Mouse (Mus musculus) limb, embryonic 11.5 days (tissue): ENCODE data around the gene Kremen1. TPM values are rescaled to one million over a fixed set of nuclear protein-coding genes. Genes with fewer than 3 reads are reported as not detected.

Experiments
- ATAC-seq: fragments of 200-750 bp; cut with Nextera tagmentation; 2 replicates; pipeline ENCODE4 v1.8.0; 2017; ENCODE audit warnings: low read depth; ENCODE audit not compliant: insufficient number of reproducible peaks, low FRiP score, low TSS enrichment
- DNase-seq: peaks from one replicate; pipeline ENCODE4 v3.0.0-alpha.2; 2015; ENCODE audit warnings: low spot score
- H3K27ac ChIP-seq: fragments of 300-500 bp; sonication (generic); replicated peaks from 2 replicates; pipeline ENCODE4 v1.5.1; 2014; ENCODE audit warnings: low read depth, mild to moderate bottlenecking, low read length
- H3K27me3 ChIP-seq: fragments of 300-500 bp; sonication (generic); 2 replicates; pipeline ENCODE4 v1.6.1; 2014; ENCODE audit warnings: mild to moderate bottlenecking, low read length, mixed read lengths; ENCODE audit not compliant: control insufficient read depth, insufficient read depth
- H3K36me3 ChIP-seq: fragments of 300-500 bp; sonication (generic); 2 replicates; pipeline ENCODE4 v1.6.1; 2014; ENCODE audit warnings: mild to moderate bottlenecking, low read length, moderate library complexity, mixed read lengths; ENCODE audit not compliant: control insufficient read depth, insufficient read depth
- H3K4me1 ChIP-seq: fragments of 300-500 bp; sonication (generic); 2 replicates; pipeline ENCODE4 v1.6.1; 2014; ENCODE audit warnings: low read length, mixed read lengths; ENCODE audit not compliant: control insufficient read depth, insufficient read depth
- H3K4me2 ChIP-seq: fragments of 300-500 bp; sonication (generic); 2 replicates; pipeline ENCODE4 v1.6.1; 2014; ENCODE audit warnings: low read depth, mild to moderate bottlenecking, moderate library complexity; ENCODE audit not compliant: severe bottlenecking
- H3K4me3 ChIP-seq: fragments of 300-500 bp; sonication (generic); 2 replicates; pipeline ENCODE4 v1.5.1; 2014; ENCODE audit warnings: low read depth, low read length
- H3K9ac ChIP-seq: fragments of 300-500 bp; sonication (generic); 2 replicates; pipeline ENCODE4 v1.6.1; 2014; ENCODE audit warnings: mild to moderate bottlenecking, low read length
- H3K9me3 ChIP-seq: fragments of 300-500 bp; sonication (generic); 2 replicates; pipeline ENCODE4 v1.6.1; 2016; ENCODE audit warnings: low read length; ENCODE audit not compliant: control insufficient read depth
- WGBS: fragments of 180-500 bp; shearing (Covaris S2); extraction: QIAGEN DNeasy Blood & Tissue Kit; methylation state at CpG from one replicate; pipeline ENCODE4 v1.1.7; 2014; 5-methylcytosine and 5-hydroxymethylcytosine counted together
- polyA plus RNA-seq: library from polyadenylated mRNA; unstranded; fragments of >200 nt; fragmentation: Nextera tagmentation; extraction: Ambion mirVana; gene quantifications from 2 replicates; pipeline ENCODE4 v1.2.1, GENCODE M21; 2014

The Kremen1 gene
- polyA plus RNA-seq, 1 experiment from 2014 or later, result 10.3 TPM

GRCm38 (mm10) chr11:5294805-5295204, 33.4 kb upstream of the Kremen1 start:
- Histone ChIP-seq H3K9me3 (no peaks in the 10 kb centered on the region), H3K4me2 (no peak overlapping the region), H3K4me3 (no peak overlapping the region), H3K36me3 (no peaks in the 10 kb centered on the region), H3K27me3 (no peaks in the 10 kb centered on the region), H3K27ac (no peak overlapping the region), H3K4me1 (peaks cover 31% of the 10 kb centered on the region), H3K9ac (no peak overlapping the region)
- DNase-seq (no peak), ATAC-seq (no peak)
- WGBS, result 83% methylated on average over 3 of the region's 3 CpGs

GRCm38 (mm10) chr11:5290691-5291090, 29.3 kb upstream of the Kremen1 start:
- Histone ChIP-seq H3K4me2 (no peak overlapping the region), H3K27me3 (no peaks in the 10 kb centered on the region), H3K36me3 (no peaks in the 10 kb centered on the region; the same call in 1 of the 2 replicates), H3K27ac (no peak overlapping the region), H3K9me3 (no peaks in the 10 kb centered on the region), H3K4me3 (no peak overlapping the region), H3K9ac (no peak overlapping the region), H3K4me1 (0 out of 2 replicates have a peak, but pooled peaks cover 2% of the 10 kb centered on the region)
- WGBS, result 19% methylated on average over 5 of the region's 5 CpGs
- DNase-seq (peak; percentile 81), ATAC-seq (no peak)

- Histone ChIP-seq H3K4me2 (no peak overlapping the region), H3K27me3 (no peaks in the 10 kb centered on the region), H3K36me3 (no peaks in the 10 kb centered on the region; the same call in 1 of the 2 replicates), H3K27ac (no peak overlapping the region), H3K9ac (no peak overlapping the region), H3K9me3 (no peaks in the 10 kb centered on the region), H3K4me1 (no peaks in the 10 kb centered on the region), H3K4me3 (no peak overlapping the region)
- no peak for ATAC-seq
- 93% methylated on average over 4 of the region's 4 CpGs for WGBS
- DNase-seq, result no peak
These were observed 28.6 kb upstream of the Kremen1 start for GRCm38 (mm10) chr11:5289826-5290580.

GRCm38 (mm10) chr11:5283987-5284386, 22.6 kb upstream of the Kremen1 start:
- H3K4me1 ChIP-seq, result no peaks in the 10 kb centered on the region

GRCm38 (mm10) chr11:5280932-5281331, 19.6 kb upstream of the Kremen1 start:
- peaks cover 7% of the 10 kb centered on the region; the same call in 1 of the 2 replicates for H3K36me3 ChIP-seq
- whole genome bisulfite sequencing, result 90% methylated on average over 7 of the region's 7 CpGs

More at GRCm38 (mm10) chr11:5283987-5284386, 22.6 kb upstream of the Kremen1 start:
- H3K9me3 ChIP-seq, result no peaks in the 10 kb centered on the region; the same call in 1 of the 2 replicates
- no peak overlapping the region for H3K9ac ChIP-seq
- H3K4me2 ChIP-seq, result no peak overlapping the region
- no peaks in the 10 kb centered on the region for H3K27me3 ChIP-seq
- ATAC-seq (no peak), DNase-seq (no peak)
- no peak overlapping the region for H3K27ac ChIP-seq
- 94% methylated on average over 2 of the region's 2 CpGs for WGBS
- peaks cover 7% of the 10 kb centered on the region; the same call in 1 of the 2 replicates for H3K36me3 ChIP-seq
- H3K4me3 ChIP-seq, result no peak overlapping the region

GRCm38 (mm10) chr11:5278463-5278862, 17.1 kb upstream of the Kremen1 start:
- Histone ChIP-seq H3K4me3 (no peak overlapping the region), H3K9ac (no peak overlapping the region), H3K27me3 (no peaks in the 10 kb centered on the region), H3K4me2 (no peak overlapping the region), H3K27ac (no peak overlapping the region), H3K9me3 (no peaks in the 10 kb centered on the region; the same call in 1 of the 2 replicates), H3K36me3 (peaks cover 7% of the 10 kb centered on the region; the same call in 1 of the 2 replicates), H3K4me1 (no peaks in the 10 kb centered on the region)
- WGBS, result 72% methylated on average over 2 of the region's 2 CpGs
- DNase-seq (no peak), ATAC-seq (no peak)

More at GRCm38 (mm10) chr11:5280932-5281331, 19.6 kb upstream of the Kremen1 start:
- Histone ChIP-seq H3K4me3 (no peak overlapping the region), H3K4me1 (no peaks in the 10 kb centered on the region), H3K27ac (no peak overlapping the region), H3K4me2 (no peak overlapping the region), H3K9ac (no peak overlapping the region), H3K27me3 (no peaks in the 10 kb centered on the region), H3K9me3 (no peaks in the 10 kb centered on the region; the same call in 1 of the 2 replicates)
- DNase-seq (no peak), ATAC-seq (no peak)

- ATAC-seq (no peak), DNase-seq (no peak)
- H3K36me3 ChIP-seq, result peaks cover 4% of the 10 kb centered on the region; the same call in 1 of the 2 replicates
- H3K4me1 ChIP-seq, result no peaks in the 10 kb centered on the region
- H3K27me3 ChIP-seq, result no peaks in the 10 kb centered on the region
- WGBS, result 81% methylated on average over 5 of the region's 5 CpGs
- H3K4me2 ChIP-seq, result no peak overlapping the region
- no peak overlapping the region for H3K4me3 ChIP-seq
- no peak overlapping the region for H3K9ac ChIP-seq
- no peaks in the 10 kb centered on the region; the same call in 1 of the 2 replicates for H3K9me3 ChIP-seq
- H3K27ac ChIP-seq, result no peak overlapping the region
These were observed 16.1 kb upstream of the Kremen1 start for GRCm38 (mm10) chr11:5277307-5277971.

- H3K4me3 ChIP-seq, result no peak overlapping the region
- no peaks in the 10 kb centered on the region for H3K9me3 ChIP-seq
- DNase-seq, result no peak
- H3K27ac ChIP-seq, result no peak overlapping the region
- no peaks in the 10 kb centered on the region for H3K4me1 ChIP-seq
- H3K4me2 ChIP-seq, result no peak overlapping the region
- WGBS, result 87% methylated on average over 4 of the region's 4 CpGs
- no peaks in the 10 kb centered on the region for H3K27me3 ChIP-seq
- no peak overlapping the region for H3K9ac ChIP-seq
- H3K36me3 ChIP-seq, result peaks cover 2% of the 10 kb centered on the region; the same call in 1 of the 2 replicates
- ATAC-seq, result no peak
These were observed 13.9 kb upstream of the Kremen1 start for GRCm38 (mm10) chr11:5275216-5275615.
